Mouse (Mus musculus): ENCODE measurements around the gene Myl12a.

DNA sequence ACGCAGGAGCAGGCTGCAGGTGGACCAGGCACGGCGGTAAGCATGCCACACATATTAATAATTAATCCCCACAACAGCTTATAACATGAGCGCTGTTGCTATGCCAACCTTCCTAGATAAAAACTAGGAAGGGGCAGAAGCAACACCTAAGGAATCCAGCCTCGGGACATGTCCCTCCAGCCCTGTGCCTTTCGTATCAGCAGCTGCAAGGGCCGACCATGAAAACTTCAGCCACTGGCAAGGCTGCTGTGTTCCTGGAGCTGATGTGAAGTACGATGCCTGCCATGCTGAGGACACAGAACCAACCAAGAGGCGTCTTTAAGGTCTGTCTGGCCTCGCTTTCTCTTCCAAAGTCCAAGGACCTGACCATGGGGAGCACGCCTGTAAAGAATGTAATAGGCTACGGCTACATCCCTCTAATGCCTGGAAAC lies 14.3 kb downstream of the Myl12a start:
- TF ChIP-seq CTCF (IDR thresholded peaks at IDR 0.05; ENCODE audit: low read depth) (no peak), EP300 (IDR thresholded peaks at IDR 0.05; ENCODE audit: low read depth) (no peak)

All from liver, postnatal 0 days (tissue).